Mouse (Mus musculus): Measurements from ENCODE around the gene Tbl3. TPM values are rescaled to one million over a fixed set of nuclear protein-coding genes. Genes with fewer than 3 reads are reported as not detected.

The Tbl3 gene
- polyA plus RNA-seq, 1 experiment from 2014 or later: 120 TPM

- 25% methylated on average over 16 of the region's 16 CpGs for WGBS
- Histone ChIP-seq H3K4me3 (ENCODE audit: low read depth, low read length) (no peak overlapping the region), H3K36me3 (ENCODE audit: control insufficient read depth, insufficient read depth, low read length) (peaks cover 3% of the 10 kb centered on the region; the same call in 1 of the 2 replicates), H3K4me2 (ENCODE audit: low read depth, severe bottlenecking) (peak overlapping the region; percentile 18), H3K27ac (replicated peaks; ENCODE audit: low read depth, low read length) (no peak overlapping the region), H3K4me1 (ENCODE audit: control insufficient read depth, insufficient read depth, low read length) (0 out of 2 replicates have a peak, but pooled peaks cover 5% of the 10 kb centered on the region), H3K27me3 (ENCODE audit: control insufficient read depth, insufficient read depth, low read length) (peaks cover 36% of the 10 kb centered on the region), H3K9ac (ENCODE audit: low read length) (no peak overlapping the region), H3K9me3 (ENCODE audit: control insufficient read depth, low read length) (no peaks in the 10 kb centered on the region)
- ATAC-seq (ENCODE audit: insufficient number of reproducible peaks, low FRiP score, low TSS enrichment, low read depth): no peak
- peak; percentile 66 for DNase-seq (ENCODE audit: low spot score)
Measured at GRCm38 (mm10) chr17:24686514-24686913, 20.9 kb downstream of the Tbl3 start.

- ATAC-seq (ENCODE audit: insufficient number of reproducible peaks, low FRiP score, low TSS enrichment, low read depth) (no peak), DNase-seq (ENCODE audit: low spot score) (no peak)
- no peaks in the 10 kb centered on the region for H3K27me3 ChIP-seq (ENCODE audit: control insufficient read depth, insufficient read depth, low read length)
- peaks cover 37% of the 10 kb centered on the region for H3K36me3 ChIP-seq (ENCODE audit: control insufficient read depth, insufficient read depth, low read length)
- no peak overlapping the region for H3K4me3 ChIP-seq (ENCODE audit: low read depth, low read length)
- H3K27ac ChIP-seq (replicated peaks; ENCODE audit: low read depth, low read length): no peak overlapping the region
- no peak overlapping the region for H3K9ac ChIP-seq (ENCODE audit: low read length)
- WGBS: 90% methylated on average over 24 of the region's 24 CpGs
- H3K4me2 ChIP-seq (ENCODE audit: low read depth, severe bottlenecking): no peak overlapping the region
- peaks cover under 1% of the 10 kb centered on the region; the same call in 1 of the 2 replicates for H3K4me1 ChIP-seq (ENCODE audit: control insufficient read depth, insufficient read depth, low read length)
- no peaks in the 10 kb centered on the region for H3K9me3 ChIP-seq (ENCODE audit: control insufficient read depth, low read length)
Measured at GRCm38 (mm10) chr17:24677500-24678080, 29.9 kb downstream of the Tbl3 start.

- Histone ChIP-seq H3K9me3 (ENCODE audit: control insufficient read depth, low read length) (no peaks in the 10 kb centered on the region), H3K4me1 (ENCODE audit: control insufficient read depth, insufficient read depth, low read length) (peaks cover 7% of the 10 kb centered on the region), H3K27me3 (ENCODE audit: control insufficient read depth, insufficient read depth, low read length) (no peaks in the 10 kb centered on the region), H3K4me3 (ENCODE audit: low read depth, low read length) (no peak overlapping the region), H3K27ac (replicated peaks; ENCODE audit: low read depth, low read length) (no peak overlapping the region), H3K36me3 (ENCODE audit: control insufficient read depth, insufficient read depth, low read length) (peaks cover 35% of the 10 kb centered on the region), H3K4me2 (ENCODE audit: low read depth, severe bottlenecking) (no peak overlapping the region), H3K9ac (ENCODE audit: low read length) (no peak overlapping the region)
- ATAC-seq (ENCODE audit: insufficient number of reproducible peaks, low FRiP score, low TSS enrichment, low read depth) (no peak), DNase-seq (ENCODE audit: low spot score) (no peak)
- WGBS: 98% methylated on average over 5 of the region's 5 CpGs
Measured at GRCm38 (mm10) chr17:24676877-24677276, 30.6 kb downstream of the Tbl3 start.

GRCm38 (mm10) chr17:24676187-24676586 is 31.3 kb downstream of the Tbl3 start:
- no peak overlapping the region for H3K4me2 ChIP-seq (ENCODE audit: low read depth, severe bottlenecking)
- H3K4me3 ChIP-seq (ENCODE audit: low read depth, low read length): no peak overlapping the region
- DNase-seq (ENCODE audit: low spot score): peak; percentile 84
- peaks cover 31% of the 10 kb centered on the region for H3K36me3 ChIP-seq (ENCODE audit: control insufficient read depth, insufficient read depth, low read length)
- no peaks in the 10 kb centered on the region for H3K9me3 ChIP-seq (ENCODE audit: control insufficient read depth, low read length)
- H3K27ac ChIP-seq (replicated peaks; ENCODE audit: low read depth, low read length): no peak overlapping the region
- no peak overlapping the region for H3K9ac ChIP-seq (ENCODE audit: low read length)
- 61% methylated on average over 2 of the region's 2 CpGs for WGBS
- H3K4me1 ChIP-seq (ENCODE audit: control insufficient read depth, insufficient read depth, low read length): peaks cover 14% of the 10 kb centered on the region
- no peak for ATAC-seq (ENCODE audit: insufficient number of reproducible peaks, low FRiP score, low TSS enrichment, low read depth)
- H3K27me3 ChIP-seq (ENCODE audit: control insufficient read depth, insufficient read depth, low read length): no peaks in the 10 kb centered on the region

- H3K27ac ChIP-seq (replicated peaks; ENCODE audit: low read depth, low read length): no peak overlapping the region
- H3K9ac ChIP-seq (ENCODE audit: low read length): no peak overlapping the region
- no peaks in the 10 kb centered on the region for H3K9me3 ChIP-seq (ENCODE audit: control insufficient read depth, low read length)
- DNase-seq (ENCODE audit: low spot score): no peak
- H3K4me3 ChIP-seq (ENCODE audit: low read depth, low read length): no peak overlapping the region
- no peak overlapping the region for H3K4me2 ChIP-seq (ENCODE audit: low read depth, severe bottlenecking)
- peaks cover 23% of the 10 kb centered on the region for H3K4me1 ChIP-seq (ENCODE audit: control insufficient read depth, insufficient read depth, low read length)
- no peaks in the 10 kb centered on the region for H3K27me3 ChIP-seq (ENCODE audit: control insufficient read depth, insufficient read depth, low read length)
- no peak for ATAC-seq (ENCODE audit: insufficient number of reproducible peaks, low FRiP score, low TSS enrichment, low read depth)
- H3K36me3 ChIP-seq (ENCODE audit: control insufficient read depth, insufficient read depth, low read length): peaks cover 17% of the 10 kb centered on the region
- 85% methylated on average over 7 of the region's 7 CpGs for WGBS
Measured at GRCm38 (mm10) chr17:24674277-24674676, 33.2 kb downstream of the Tbl3 start.

GRCm38 (mm10) chr17:24672141-24672540 is 35.3 kb downstream of the Tbl3 start:
- H3K4me3 ChIP-seq (ENCODE audit: low read depth, low read length): no peak overlapping the region
- H3K4me2 ChIP-seq (ENCODE audit: low read depth, severe bottlenecking): peak overlapping the region; percentile 22; the same call in 1 of the 2 replicates
- DNase-seq (ENCODE audit: low spot score): no peak
- no peak for ATAC-seq (ENCODE audit: insufficient number of reproducible peaks, low FRiP score, low TSS enrichment, low read depth)
- no peak overlapping the region for H3K27ac ChIP-seq (replicated peaks; ENCODE audit: low read depth, low read length)
- H3K9me3 ChIP-seq (ENCODE audit: control insufficient read depth, low read length): no peaks in the 10 kb centered on the region
- WGBS: 30% methylated on average over 5 of the region's 5 CpGs
- peak overlapping the region; percentile 9; the same call in 1 of the 2 replicates for H3K9ac ChIP-seq (ENCODE audit: low read length)
- H3K36me3 ChIP-seq (ENCODE audit: control insufficient read depth, insufficient read depth, low read length): no peaks in the 10 kb centered on the region
- H3K27me3 ChIP-seq (ENCODE audit: control insufficient read depth, insufficient read depth, low read length): no peaks in the 10 kb centered on the region
- peaks cover 23% of the 10 kb centered on the region for H3K4me1 ChIP-seq (ENCODE audit: control insufficient read depth, insufficient read depth, low read length)

GRCm38 (mm10) chr17:24671346-24671745 is 36.1 kb downstream of the Tbl3 start:
- ATAC-seq (ENCODE audit: insufficient number of reproducible peaks, low FRiP score, low TSS enrichment, low read depth): no peak
- Histone ChIP-seq H3K4me3 (ENCODE audit: low read depth, low read length) (no peak overlapping the region), H3K36me3 (ENCODE audit: control insufficient read depth, insufficient read depth, low read length) (no peaks in the 10 kb centered on the region), H3K9ac (ENCODE audit: low read length) (no peak overlapping the region), H3K9me3 (ENCODE audit: control insufficient read depth, low read length) (no peaks in the 10 kb centered on the region), H3K4me2 (ENCODE audit: low read depth, severe bottlenecking) (peak overlapping the region; percentile 56; the same call in 1 of the 2 replicates), H3K27ac (replicated peaks; ENCODE audit: low read depth, low read length) (no peak overlapping the region), H3K4me1 (ENCODE audit: control insufficient read depth, insufficient read depth, low read length) (peaks cover 23% of the 10 kb centered on the region), H3K27me3 (ENCODE audit: control insufficient read depth, insufficient read depth, low read length) (no peaks in the 10 kb centered on the region)
- 72% methylated on average over 5 of the region's 5 CpGs for WGBS
- DNase-seq (ENCODE audit: low spot score): no peak

GRCm38 (mm10) chr17:24670246-24670844 is 37.1 kb downstream of the Tbl3 start:
- Histone ChIP-seq H3K4me3 (ENCODE audit: low read depth, low read length) (peak overlapping the region; percentile 97), H3K4me2 (ENCODE audit: low read depth, severe bottlenecking) (peak overlapping the region; percentile 56), H3K27ac (replicated peaks; ENCODE audit: low read depth, low read length) (peak overlapping the region; percentile 72; the same call in 1 of the 2 replicates), H3K27me3 (ENCODE audit: control insufficient read depth, insufficient read depth, low read length) (no peaks in the 10 kb centered on the region), H3K36me3 (ENCODE audit: control insufficient read depth, insufficient read depth, low read length) (no peaks in the 10 kb centered on the region), H3K9ac (ENCODE audit: low read length) (peak overlapping the region; percentile 96), H3K4me1 (ENCODE audit: control insufficient read depth, insufficient read depth, low read length) (peaks cover 23% of the 10 kb centered on the region), H3K9me3 (ENCODE audit: control insufficient read depth, low read length) (no peaks in the 10 kb centered on the region)
- DNase-seq (ENCODE audit: low spot score) (no peak), ATAC-seq (ENCODE audit: insufficient number of reproducible peaks, low FRiP score, low TSS enrichment, low read depth) (no peak)
- WGBS: 11% methylated on average over 8 of the region's 8 CpGs
